Mouse (Mus musculus) B cell, adult 67 days (primary cell): ENCODE measurements around the gene Klrb1. TPM values are rescaled to one million over a fixed set of nuclear protein-coding genes. Genes with fewer than 3 reads are reported as not detected.

ENCODE experiments used
- total RNA-seq, 2 experiments: library from RNA; stranded (reverse); gene quantifications; 4 replicates each; pipeline ENCODE4 v1.2.4; 2023

The Klrb1 gene
- total RNA-seq: under 1 TPM in 1 of 2 experiments, not detected in 1; 0.68 TPM

GRCm38 (mm10) chr6:128722959-128723358 lies at the start of gene Klrb1:
Gene Klrb1 (minus strand): TSS chr6:128723059.

GRCm38 (mm10) chr6:128662206-128662605 lies 60.7 kb downstream of the Klrb1 start, which contains the start of gene Clec2h:
Gene Clec2h (plus strand): TSS chr6:128662385.

Other genes with a start within 250 kb of the Klrb1 start
- not detected for gene Pzp, start 196.3 kb downstream of the Klrb1 start, total RNA-seq
- gene A2ml1, start 141.5 kb downstream of the Klrb1 start, total RNA-seq: not detected
- not detected for gene Klrb1a, start 99.5 kb downstream of the Klrb1 start, total RNA-seq
- gene Clec2h, start 60.7 kb downstream of the Klrb1 start, total RNA-seq: 100 to 1,000 TPM; 181 to 222 TPM
- gene Klrb1c, start 66.2 kb upstream of the Klrb1 start, total RNA-seq: 1 to 10 TPM in 1 of 2 experiments, under 1 TPM in 1; 0.95 to 1.2 TPM
- gene Gm44511, start 103.3 kb upstream of the Klrb1 start, total RNA-seq: not detected
- gene Klrb1b, start 103.3 kb upstream of the Klrb1 start, total RNA-seq: 1 to 10 TPM in 1 of 2 experiments, not detected in 1; 1.0 TPM
- gene Clec2i, start 164.5 kb upstream of the Klrb1 start, total RNA-seq: 100 to 1,000 TPM in 1 of 2 experiments, 10 to 100 TPM in 1; 82.7 to 102 TPM
- gene BC035044, start 168.1 kb upstream of the Klrb1 start, total RNA-seq: 100 to 1,000 TPM in 1 of 2 experiments, 10 to 100 TPM in 1; 95.8 to 109 TPM
- 10 to 100 TPM; 10.9 to 13.1 TPM for gene Clec2g, start 211.3 kb upstream of the Klrb1 start, total RNA-seq